Mouse (Mus musculus) neural tube, embryonic 14.5 days (tissue): ENCODE measurements at regions not wholly inside any gene's neighbourhood (a gene's known extent, or its start where the extent isn't known, plus 50 kb on each side); places are given as distances from the start of the nearest gene placed in this dataset.
A peak's percentile ranks its signal among the peaks of the same experiment; 100 is the strongest.

Source experiments
- ATAC-seq: fragments of 200-750 bp; cut with Nextera tagmentation; 2 replicates; pipeline ENCODE4 v1.8.0; 2017; ENCODE audit warnings: low read depth, mild to moderate bottlenecking, moderate TSS enrichment, moderate library complexity
- H3K27ac ChIP-seq: fragments of 300-500 bp; sonication (generic); 2 replicates; pipeline ENCODE4 v1.5.1; 2014; ENCODE audit warnings: low read depth, mild to moderate bottlenecking, control low read depth, low read length, moderate library complexity, mixed read lengths
- H3K27me3 ChIP-seq: fragments of 300-500 bp; sonication (generic); 2 replicates; pipeline ENCODE4 v1.6.1; 2014; ENCODE audit warnings: low read length; ENCODE audit not compliant: control insufficient read depth, insufficient read depth
- H3K36me3 ChIP-seq: fragments of 300-500 bp; sonication (generic); 2 replicates; pipeline ENCODE4 v1.6.1; 2014; ENCODE audit warnings: low read length, mixed read lengths; ENCODE audit not compliant: control insufficient read depth, insufficient read depth
- H3K4me1 ChIP-seq: fragments of 300-500 bp; sonication (generic); 2 replicates; pipeline ENCODE4 v1.6.1; 2014; ENCODE audit warnings: low read length; ENCODE audit not compliant: control insufficient read depth, insufficient read depth
- H3K4me2 ChIP-seq: fragments of 300-500 bp; sonication (generic); 2 replicates; pipeline ENCODE4 v1.6.1; 2014; ENCODE audit warnings: mild to moderate bottlenecking, low read depth, low read length, control low read depth
- H3K4me3 ChIP-seq: fragments of 300-500 bp; sonication (generic); 2 replicates; pipeline ENCODE4 v1.5.1; 2014; ENCODE audit warnings: low read depth, low read length, control low read depth, mixed read lengths
- H3K9ac ChIP-seq: fragments of 300-500 bp; sonication (generic); replicated peaks from 2 replicates; pipeline ENCODE4 v1.6.1; 2014; ENCODE audit warnings: low read depth, mild to moderate bottlenecking, control low read depth, low read length, mixed read lengths
- H3K9me3 ChIP-seq: fragments of 300-500 bp; sonication (generic); 2 replicates; pipeline ENCODE4 v1.6.1; 2016; ENCODE audit warnings: low read length; ENCODE audit not compliant: control insufficient read depth
- WGBS: fragments of 180-500 bp; shearing (Covaris S2); extraction: QIAGEN DNeasy Blood & Tissue Kit; methylation state at CpG from one replicate; pipeline ENCODE4 v1.1.7; 2014; 5-methylcytosine and 5-hydroxymethylcytosine counted together

DNA sequence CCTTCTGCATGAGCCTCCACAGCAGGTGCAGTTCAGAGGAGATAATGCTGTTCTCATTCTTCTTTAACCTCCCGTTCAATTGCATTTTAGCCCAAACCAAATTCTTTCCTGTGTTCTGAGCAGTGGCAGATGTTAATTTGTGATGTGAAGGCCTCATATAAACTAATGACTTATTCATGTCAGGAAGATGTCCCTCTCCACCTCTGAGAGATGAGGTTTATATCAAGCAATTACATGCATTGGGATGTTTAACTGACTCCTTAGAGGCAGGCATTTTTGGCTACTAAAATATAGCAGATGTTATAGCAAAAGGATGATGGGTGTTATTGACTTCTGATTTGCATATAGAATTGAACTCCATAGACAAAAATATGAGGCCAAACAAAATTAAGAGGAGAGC, 262.1 kb downstream of the Kcna4 start:
- H3K27me3 ChIP-seq, result no peaks in the 10 kb centered on the region
- no peaks in the 10 kb centered on the region for H3K4me1 ChIP-seq
- 45% methylated on average over 1 of the region's 1 CpGs for WGBS
- no peak overlapping the region for H3K4me3 ChIP-seq
- H3K27ac ChIP-seq, result no peak overlapping the region
- H3K4me2 ChIP-seq, result no peak overlapping the region
- no peaks in the 10 kb centered on the region for H3K9me3 ChIP-seq
- H3K9ac ChIP-seq, result no peak overlapping the region
- H3K36me3 ChIP-seq, result no peaks in the 10 kb centered on the region
- peak; percentile 63; the same call in 1 of the 2 replicates for ATAC-seq

DNA sequence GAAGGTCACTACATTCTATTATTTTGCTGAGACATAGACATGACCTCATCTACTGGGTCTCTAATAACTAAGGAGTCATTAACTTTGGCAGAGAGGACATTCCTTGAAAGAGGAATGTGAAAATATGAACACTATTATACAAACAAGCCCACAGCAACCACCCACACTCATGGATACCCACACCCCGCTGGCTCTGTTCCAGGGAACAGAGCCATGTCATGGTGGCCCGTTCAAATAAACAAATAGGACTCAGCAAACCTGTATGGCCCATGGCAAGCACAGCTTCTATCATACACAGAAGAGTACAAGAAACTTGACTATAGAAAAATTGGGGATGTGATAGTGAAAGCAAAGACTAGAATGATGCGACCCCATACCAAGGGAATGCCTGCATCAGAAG, 265.8 kb downstream of the Kcna4 start:
- WGBS, result 96% methylated on average over 3 of the region's 3 CpGs
- H3K4me1 ChIP-seq, result no peaks in the 10 kb centered on the region

DNA sequence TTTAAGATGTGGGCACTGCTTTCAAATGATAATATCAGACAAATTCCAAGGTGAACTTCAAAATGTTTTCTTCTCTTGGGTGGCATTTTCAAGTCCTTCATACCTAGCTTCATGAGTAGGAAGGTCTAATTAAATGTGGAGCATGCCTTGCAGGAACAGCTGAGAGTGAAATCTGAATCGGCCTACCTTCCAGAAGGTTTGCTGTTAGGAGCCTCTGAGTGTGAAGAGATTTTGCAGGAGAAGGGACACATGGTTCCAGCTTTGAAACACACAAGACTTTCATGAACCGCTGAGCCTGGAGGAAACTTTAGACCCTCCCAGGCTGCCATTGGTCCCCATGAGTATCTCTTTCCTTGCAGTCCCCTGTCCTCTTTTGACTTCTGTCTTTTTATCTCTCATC, 279.2 kb downstream of the Kcna4 start:
- 84% methylated on average over 2 of the region's 2 CpGs for WGBS
- ATAC-seq, result no peak
- Histone ChIP-seq H3K27me3 (no peaks in the 10 kb centered on the region), H3K4me3 (no peak overlapping the region), H3K36me3 (no peaks in the 10 kb centered on the region), H3K4me1 (no peaks in the 10 kb centered on the region), H3K4me2 (no peak overlapping the region), H3K9me3 (no peaks in the 10 kb centered on the region), H3K9ac (no peak overlapping the region), H3K27ac (no peak overlapping the region)

More for the DNA sequence above, 265.8 kb downstream of the Kcna4 start:
- Histone ChIP-seq H3K9ac (no peak overlapping the region), H3K36me3 (no peaks in the 10 kb centered on the region), H3K27me3 (no peaks in the 10 kb centered on the region), H3K27ac (no peak overlapping the region), H3K9me3 (no peaks in the 10 kb centered on the region), H3K4me2 (no peak overlapping the region), H3K4me3 (no peak overlapping the region)
- no peak for ATAC-seq

DNA sequence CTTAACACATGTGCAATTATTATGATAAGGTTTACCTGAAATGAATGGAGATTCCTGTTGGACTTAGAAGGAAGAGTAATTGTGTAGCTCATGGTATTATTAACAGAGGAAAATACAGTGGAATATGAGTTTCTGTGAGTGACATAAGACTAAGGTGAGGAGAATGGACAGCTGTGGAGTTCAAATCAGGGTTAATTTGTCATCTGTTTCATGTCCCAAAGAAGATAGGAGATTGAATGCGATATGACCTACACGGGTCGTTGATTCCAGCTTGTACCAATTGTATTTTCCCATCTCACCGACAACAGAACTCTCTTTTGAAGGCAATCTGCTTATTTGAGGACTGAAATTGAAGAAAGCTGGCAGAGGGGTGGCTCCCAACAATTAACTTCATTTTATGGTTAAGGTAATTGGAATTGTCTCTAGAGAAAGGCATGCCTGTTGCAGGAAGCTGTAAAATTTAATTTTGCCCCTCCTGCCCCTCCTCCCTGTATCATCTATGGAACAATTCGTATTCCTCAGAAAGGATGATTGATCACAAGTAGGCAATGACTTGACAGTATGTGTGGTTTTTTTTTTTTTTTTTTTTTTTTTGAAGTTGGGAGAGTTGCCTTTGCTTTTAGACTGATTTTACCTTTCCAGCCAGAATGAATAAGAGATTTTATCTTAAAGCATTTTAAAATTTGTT, 319.6 kb downstream of the Kcna4 start:
- Histone ChIP-seq H3K27me3 (no peaks in the 10 kb centered on the region), H3K9me3 (no peaks in the 10 kb centered on the region), H3K4me2 (no peak overlapping the region), H3K4me3 (no peak overlapping the region), H3K9ac (no peak overlapping the region), H3K27ac (no peak overlapping the region), H3K4me1 (no peaks in the 10 kb centered on the region), H3K36me3 (no peaks in the 10 kb centered on the region)
- WGBS, result 18% methylated on average over 5 of the region's 5 CpGs
- peak; percentile 54; the same call in 1 of the 2 replicates for ATAC-seq

DNA sequence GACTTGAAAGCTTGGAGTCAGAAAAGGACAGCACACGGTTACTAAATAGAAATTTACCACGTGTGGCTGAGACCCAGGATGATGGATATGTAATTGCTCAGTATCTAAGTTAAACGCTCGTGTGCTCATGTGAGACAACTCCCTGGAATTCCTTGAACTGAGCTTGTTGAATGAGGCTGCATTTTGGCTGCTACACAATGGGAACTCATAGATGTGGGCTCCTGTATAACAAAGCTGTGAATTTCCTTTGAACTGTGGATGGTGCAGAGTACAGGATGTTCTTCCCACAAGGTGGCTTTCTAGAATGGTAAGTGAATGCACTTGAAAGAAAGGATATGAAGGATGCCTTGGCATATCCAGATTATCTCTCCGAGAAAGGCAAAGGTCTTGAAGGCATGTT, 321.4 kb downstream of the Kcna4 start:
- Histone ChIP-seq H3K27ac (no peak overlapping the region), H3K4me3 (no peak overlapping the region), H3K27me3 (no peaks in the 10 kb centered on the region), H3K36me3 (no peaks in the 10 kb centered on the region), H3K9me3 (no peaks in the 10 kb centered on the region), H3K4me1 (no peaks in the 10 kb centered on the region), H3K9ac (no peak overlapping the region), H3K4me2 (no peak overlapping the region)
- ATAC-seq, result no peak
- WGBS, result 41% methylated on average over 5 of the region's 5 CpGs

DNA sequence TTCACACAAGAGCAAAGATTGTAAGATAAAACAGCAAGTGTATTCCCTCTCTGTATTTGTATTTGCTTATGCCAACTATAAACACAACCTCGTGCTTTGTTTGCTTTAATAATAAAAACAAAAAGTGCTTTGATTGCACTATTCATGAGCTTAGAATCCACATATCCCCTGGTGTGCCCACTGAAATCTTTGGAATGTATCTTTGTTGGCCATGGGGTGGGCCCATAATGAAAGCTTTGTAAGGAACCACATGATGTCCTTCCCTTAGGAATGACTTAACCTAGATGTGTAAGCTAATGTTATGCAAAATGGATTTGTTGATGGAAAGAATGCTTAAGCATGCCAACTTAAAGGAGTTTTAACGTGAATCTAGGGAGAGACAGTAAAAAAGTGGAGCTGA, 321.8 kb downstream of the Kcna4 start:
- ATAC-seq, result no peak

DNA sequence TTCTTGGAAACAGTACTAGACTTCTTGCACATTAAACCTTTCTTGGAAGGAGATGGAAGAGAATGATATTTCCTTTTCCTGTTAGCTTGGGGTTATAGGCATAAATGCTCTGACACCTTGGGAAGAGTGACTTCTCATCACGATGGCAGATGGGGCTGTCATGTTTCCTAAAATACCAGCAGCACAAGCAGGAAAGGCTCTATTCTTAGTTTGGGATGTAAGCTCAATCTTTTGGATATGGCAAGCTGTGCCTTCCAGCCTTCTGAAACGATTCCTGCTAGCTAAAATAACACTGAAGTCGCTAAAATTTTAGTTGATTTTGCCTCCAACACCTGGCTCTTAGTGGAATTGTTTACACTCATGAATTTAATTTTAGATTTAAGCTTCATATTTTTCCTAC, 324.3 kb downstream of the Kcna4 start:
- 71% methylated on average over 3 of the region's 3 CpGs for WGBS

More for the DNA sequence above, 321.8 kb downstream of the Kcna4 start:
- no peak overlapping the region for H3K4me3 ChIP-seq
- WGBS, result 23% methylated on average over 2 of the region's 2 CpGs
- no peak overlapping the region for H3K9ac ChIP-seq
- no peak overlapping the region for H3K27ac ChIP-seq
- H3K4me2 ChIP-seq, result no peak overlapping the region
- H3K9me3 ChIP-seq, result no peaks in the 10 kb centered on the region
- H3K36me3 ChIP-seq, result no peaks in the 10 kb centered on the region
- no peaks in the 10 kb centered on the region for H3K4me1 ChIP-seq
- H3K27me3 ChIP-seq, result no peaks in the 10 kb centered on the region

DNA sequence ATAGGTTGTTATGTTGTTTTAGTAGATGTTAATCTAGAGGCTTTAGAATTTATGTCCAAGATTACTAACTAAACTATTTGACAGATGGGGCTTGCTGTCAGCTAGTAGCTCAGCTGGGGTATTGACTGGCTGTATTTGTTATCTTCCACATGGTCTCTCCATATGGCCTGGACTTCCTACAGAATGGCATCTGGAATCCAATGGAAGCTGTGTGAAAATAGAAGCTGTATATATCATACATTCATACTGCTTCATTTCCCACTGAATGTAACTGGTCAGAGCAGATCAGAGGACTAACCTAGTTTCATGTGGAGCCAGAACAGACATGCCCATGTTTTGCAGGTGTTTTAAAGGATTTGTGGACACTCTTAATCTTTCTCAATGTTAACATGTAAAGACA, 337.0 kb downstream of the Kcna4 start:
- no peaks in the 10 kb centered on the region for H3K4me1 ChIP-seq
- H3K27ac ChIP-seq, result no peak overlapping the region
- no peak overlapping the region for H3K4me3 ChIP-seq
- no peaks in the 10 kb centered on the region for H3K36me3 ChIP-seq
- H3K27me3 ChIP-seq, result no peaks in the 10 kb centered on the region
- no peak overlapping the region for H3K4me2 ChIP-seq
- ATAC-seq, result no peak
- no peak overlapping the region for H3K9ac ChIP-seq
- no peaks in the 10 kb centered on the region for H3K9me3 ChIP-seq

More for the DNA sequence above, 324.3 kb downstream of the Kcna4 start:
- Histone ChIP-seq H3K9ac (no peak overlapping the region), H3K27me3 (no peaks in the 10 kb centered on the region), H3K36me3 (no peaks in the 10 kb centered on the region), H3K4me3 (no peak overlapping the region), H3K9me3 (no peaks in the 10 kb centered on the region), H3K4me2 (no peak overlapping the region), H3K27ac (no peak overlapping the region), H3K4me1 (no peaks in the 10 kb centered on the region)
- ATAC-seq, result no peak

DNA sequence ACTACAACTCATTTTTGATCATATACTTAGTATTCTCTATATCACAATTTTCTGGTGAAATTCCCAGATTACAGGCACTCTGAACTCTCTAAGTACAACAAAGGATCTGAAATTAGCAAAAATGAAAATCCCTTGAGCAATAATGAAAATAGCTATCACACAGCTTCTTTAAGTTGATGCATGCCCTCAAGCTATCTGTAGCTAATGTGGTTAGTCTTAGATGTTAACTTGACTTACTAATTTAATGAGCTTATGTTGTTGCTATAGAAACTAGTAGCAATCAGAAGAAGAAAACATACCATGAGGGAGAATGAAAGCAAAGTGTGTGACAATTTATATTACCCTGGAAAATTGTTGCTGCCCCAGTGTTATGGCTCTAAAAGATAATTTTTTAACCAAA, 368.7 kb downstream of the Kcna4 start:
- ATAC-seq, result no peak
- no peak overlapping the region for H3K4me3 ChIP-seq

More for the DNA sequence above, 368.7 kb downstream of the Kcna4 start:
- H3K4me2 ChIP-seq, result no peak overlapping the region
- H3K27ac ChIP-seq, result no peak overlapping the region
- no peaks in the 10 kb centered on the region for H3K36me3 ChIP-seq
- no peaks in the 10 kb centered on the region for H3K9me3 ChIP-seq
- no peaks in the 10 kb centered on the region for H3K4me1 ChIP-seq
- no peak overlapping the region for H3K9ac ChIP-seq
- H3K27me3 ChIP-seq, result no peaks in the 10 kb centered on the region
